Mouse (Mus musculus): ENCODE results near the gene Gm20388. TPM values are rescaled to one million over a fixed set of nuclear protein-coding genes. Genes with fewer than 3 reads are reported as not detected.

Gene Gm20388
- polyA plus RNA-seq, 1 experiment from 2014 or later = 47.1 TPM

- 96% methylated on average over 7 of the region's 7 CpGs for WGBS (ENCODE audit: missing documents)
- no peaks in the 10 kb centered on the region for H3K36me3 ChIP-seq (ENCODE audit: inconsistent target)
- H3K4me3 ChIP-seq (ENCODE audit: inconsistent target) = no peak overlapping the region
- no peak overlapping the region for H3K27ac ChIP-seq
- H3K79me2 ChIP-seq (ENCODE audit: inconsistent target) = no peaks in the 10 kb centered on the region
Observed at GRCm38 (mm10) chr8:121059098-121059497, 1148.5 kb downstream of the Gm20388 start.

GRCm38 (mm10) chr8:121062521-121062920 lies 1151.9 kb downstream of the Gm20388 start:
- H3K4me3 ChIP-seq (ENCODE audit: inconsistent target) = no peak overlapping the region
- WGBS (ENCODE audit: missing documents) = 97% methylated on average over 6 of the region's 6 CpGs
- H3K36me3 ChIP-seq (ENCODE audit: inconsistent target) = no peaks in the 10 kb centered on the region
- no peak overlapping the region for H3K27ac ChIP-seq
- H3K79me2 ChIP-seq (ENCODE audit: inconsistent target) = no peaks in the 10 kb centered on the region

GRCm38 (mm10) chr8:121063649-121064048 lies 1153.0 kb downstream of the Gm20388 start:
- Histone ChIP-seq H3K4me3 (ENCODE audit: inconsistent target) (no peak overlapping the region), H3K27ac (no peak overlapping the region), H3K36me3 (ENCODE audit: inconsistent target) (no peaks in the 10 kb centered on the region), H3K79me2 (ENCODE audit: inconsistent target) (no peaks in the 10 kb centered on the region)
- WGBS (ENCODE audit: missing documents) = 83% methylated on average over 13 of the region's 13 CpGs

DNA sequence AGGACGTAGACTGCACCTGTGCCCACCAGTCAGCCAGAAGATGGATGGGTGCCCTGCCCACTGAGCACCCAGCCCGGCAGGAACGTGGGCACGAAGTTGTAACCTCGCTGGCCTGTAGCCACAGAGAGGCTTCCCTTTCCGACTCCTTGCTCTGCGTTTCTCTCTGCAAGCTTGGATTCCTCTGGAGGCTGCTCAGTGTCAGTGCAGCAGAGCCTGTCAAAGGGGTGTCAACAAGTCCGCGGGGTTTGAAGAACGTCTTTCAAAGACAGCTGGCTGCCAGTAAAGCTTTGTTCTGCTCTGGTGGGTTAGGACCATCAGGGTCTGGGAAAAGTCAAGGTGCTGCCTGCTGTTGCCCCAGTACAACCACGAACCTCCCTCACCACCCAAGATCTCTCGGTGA lies 1160.8 kb downstream of the Gm20388 start:
- WGBS (ENCODE audit: missing documents) = 4% methylated on average over 12 of the region's 12 CpGs
- no peaks in the 10 kb centered on the region for H3K36me3 ChIP-seq (ENCODE audit: inconsistent target)
- no peak overlapping the region for H3K27ac ChIP-seq
- H3K79me2 ChIP-seq (ENCODE audit: inconsistent target) = no peaks in the 10 kb centered on the region
- no peak overlapping the region for H3K4me3 ChIP-seq (ENCODE audit: inconsistent target)

- no peak overlapping the region for H3K4me3 ChIP-seq (ENCODE audit: inconsistent target)
- H3K27ac ChIP-seq = no peak overlapping the region
- WGBS (ENCODE audit: missing documents) = 31% methylated on average over 11 of the region's 11 CpGs
- H3K79me2 ChIP-seq (ENCODE audit: inconsistent target) = no peaks in the 10 kb centered on the region
- H3K36me3 ChIP-seq (ENCODE audit: inconsistent target) = no peaks in the 10 kb centered on the region
Observed at GRCm38 (mm10) chr8:121072406-121073130, 1161.9 kb downstream of the Gm20388 start.

DNA sequence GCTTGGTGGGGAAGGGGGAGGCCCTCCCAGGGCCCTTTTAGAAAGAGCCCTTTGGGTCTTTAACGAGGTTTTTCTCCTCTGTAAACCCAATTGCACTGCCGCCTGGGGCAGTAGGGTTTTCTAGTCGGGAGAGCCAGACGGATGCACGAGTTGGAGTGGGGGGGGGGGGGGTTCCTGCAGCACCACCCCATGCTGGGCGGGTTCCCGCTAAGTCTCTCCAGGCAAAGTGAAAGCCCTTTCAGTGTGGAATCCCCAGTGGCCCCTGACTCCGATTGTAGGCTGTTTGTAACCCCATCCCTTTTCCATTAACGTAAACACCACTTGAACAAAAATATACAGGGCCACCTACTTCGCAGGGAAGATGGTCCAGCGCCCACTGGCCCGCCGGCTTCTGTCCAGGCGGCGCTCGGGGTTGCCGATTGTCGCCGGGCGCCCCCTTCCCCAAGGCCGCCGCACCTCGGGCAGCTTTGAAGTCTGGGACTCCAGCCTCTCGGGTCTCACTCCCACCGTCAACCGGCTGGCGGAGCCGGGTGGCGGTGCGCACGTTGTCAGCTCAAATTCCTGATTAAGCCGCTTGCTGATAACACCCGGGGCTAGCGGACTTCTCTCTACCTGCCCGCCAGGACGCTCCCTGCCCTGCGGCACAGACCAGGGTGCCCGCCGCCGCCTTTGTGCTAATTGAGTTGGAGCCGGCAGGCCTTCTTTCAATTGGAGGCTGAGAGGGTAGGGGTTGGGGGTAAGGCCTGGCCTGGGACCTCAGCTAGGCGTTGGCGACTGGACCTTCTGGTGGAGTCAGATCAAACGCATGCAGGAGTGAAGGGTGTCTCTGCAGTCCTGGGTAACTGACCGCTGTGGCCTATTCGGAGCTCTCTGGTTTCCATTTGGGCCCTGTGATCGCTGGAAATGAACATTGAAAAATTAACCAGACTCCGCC lies 1162.8 kb downstream of the Gm20388 start:
- Histone ChIP-seq H3K27ac (no peak overlapping the region), H3K4me3 (ENCODE audit: inconsistent target) (no peak overlapping the region), H3K79me2 (ENCODE audit: inconsistent target) (no peaks in the 10 kb centered on the region), H3K36me3 (ENCODE audit: inconsistent target) (no peaks in the 10 kb centered on the region)
- 6% methylated on average over 48 of the region's 48 CpGs for WGBS (ENCODE audit: missing documents)

- H3K36me3 ChIP-seq (ENCODE audit: inconsistent target) = no peaks in the 10 kb centered on the region
- 12% methylated on average over 15 of the region's 15 CpGs for WGBS (ENCODE audit: missing documents)
- H3K4me3 ChIP-seq (ENCODE audit: inconsistent target) = no peak overlapping the region
- H3K79me2 ChIP-seq (ENCODE audit: inconsistent target) = no peaks in the 10 kb centered on the region
- no peak overlapping the region for H3K27ac ChIP-seq
Observed at GRCm38 (mm10) chr8:121074108-121074847, 1163.6 kb downstream of the Gm20388 start.

GRCm38 (mm10) chr8:121074848-121075145 lies 1164.2 kb downstream of the Gm20388 start:
- 4% methylated on average over 9 of the region's 10 CpGs for WGBS (ENCODE audit: missing documents)
- Histone ChIP-seq H3K79me2 (ENCODE audit: inconsistent target) (no peaks in the 10 kb centered on the region), H3K27ac (no peak overlapping the region), H3K4me3 (ENCODE audit: inconsistent target) (no peak overlapping the region), H3K36me3 (ENCODE audit: inconsistent target) (no peaks in the 10 kb centered on the region)

GRCm38 (mm10) chr8:121075936-121076335 lies 1165.3 kb downstream of the Gm20388 start:
- no peaks in the 10 kb centered on the region for H3K79me2 ChIP-seq (ENCODE audit: inconsistent target)
- WGBS (ENCODE audit: missing documents) = 12% methylated on average over 13 of the region's 13 CpGs
- H3K4me3 ChIP-seq (ENCODE audit: inconsistent target) = no peak overlapping the region
- H3K27ac ChIP-seq = no peak overlapping the region
- H3K36me3 ChIP-seq (ENCODE audit: inconsistent target) = no peaks in the 10 kb centered on the region

- Histone ChIP-seq H3K36me3 (ENCODE audit: inconsistent target) (no peaks in the 10 kb centered on the region), H3K4me3 (ENCODE audit: inconsistent target) (no peak overlapping the region), H3K27ac (no peak overlapping the region), H3K79me2 (ENCODE audit: inconsistent target) (no peaks in the 10 kb centered on the region)
- WGBS (ENCODE audit: missing documents) = 36% methylated on average over 7 of the region's 7 CpGs
Observed at GRCm38 (mm10) chr8:121076555-121076954, 1165.9 kb downstream of the Gm20388 start.

GRCm38 (mm10) chr8:121078721-121079120 lies 1168.1 kb downstream of the Gm20388 start:
- H3K27ac ChIP-seq = no peak overlapping the region
- H3K4me3 ChIP-seq (ENCODE audit: inconsistent target) = no peak overlapping the region
- WGBS (ENCODE audit: missing documents) = 18% methylated on average over 14 of the region's 14 CpGs
- no peaks in the 10 kb centered on the region for H3K36me3 ChIP-seq (ENCODE audit: inconsistent target)
- no peaks in the 10 kb centered on the region for H3K79me2 ChIP-seq (ENCODE audit: inconsistent target)

GRCm38 (mm10) chr8:121079201-121079600 lies 1168.6 kb downstream of the Gm20388 start:
- Histone ChIP-seq H3K36me3 (ENCODE audit: inconsistent target) (no peaks in the 10 kb centered on the region), H3K4me3 (ENCODE audit: inconsistent target) (no peak overlapping the region), H3K27ac (no peak overlapping the region), H3K79me2 (ENCODE audit: inconsistent target) (no peaks in the 10 kb centered on the region)
- WGBS (ENCODE audit: missing documents) = 14% methylated on average over 7 of the region's 7 CpGs

DNA sequence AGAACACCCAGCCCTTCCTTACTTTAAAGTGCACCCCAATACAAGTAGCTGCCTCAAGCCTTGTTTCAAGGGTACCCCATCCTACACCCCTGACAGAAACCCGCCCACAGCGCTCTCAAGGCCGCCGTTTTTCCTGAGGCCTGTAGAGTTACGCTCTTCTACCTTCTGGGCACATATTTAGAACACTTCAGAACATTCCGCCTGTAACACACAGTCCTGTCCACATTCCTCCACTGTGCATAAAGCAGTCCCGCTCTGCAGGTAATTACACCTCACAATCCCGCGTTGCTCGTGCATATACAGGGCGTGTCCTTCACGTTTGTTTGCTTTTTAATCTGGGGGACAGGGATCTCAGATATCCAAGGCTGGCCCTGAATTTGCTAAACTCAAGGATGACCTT lies 1169.3 kb downstream of the Gm20388 start:
- no peak overlapping the region for H3K4me3 ChIP-seq (ENCODE audit: inconsistent target)
- no peaks in the 10 kb centered on the region for H3K36me3 ChIP-seq (ENCODE audit: inconsistent target)
- 30% methylated on average over 12 of the region's 12 CpGs for whole genome bisulfite sequencing (ENCODE audit: missing documents)
- no peaks in the 10 kb centered on the region for H3K79me2 ChIP-seq (ENCODE audit: inconsistent target)
- no peak overlapping the region for H3K27ac ChIP-seq

GRCm38 (mm10) chr8:121080361-121081090 lies 1169.9 kb downstream of the Gm20388 start:
- Histone ChIP-seq H3K79me2 (ENCODE audit: inconsistent target) (no peaks in the 10 kb centered on the region), H3K4me3 (ENCODE audit: inconsistent target) (no peak overlapping the region), H3K36me3 (ENCODE audit: inconsistent target) (no peaks in the 10 kb centered on the region), H3K27ac (no peak overlapping the region)
- 5% methylated on average over 49 of the region's 49 CpGs for WGBS (ENCODE audit: missing documents)

Data from macrophage (primary cell).